Mouse (Mus musculus) right cerebral cortex, postnatal 25 days (tissue): ENCODE results near the gene Cnih3.

Experiments used
- DNase-seq: peaks from one replicate; pipeline ENCODE4 v3.0.0; 2022

Gene Cnih3

DNA sequence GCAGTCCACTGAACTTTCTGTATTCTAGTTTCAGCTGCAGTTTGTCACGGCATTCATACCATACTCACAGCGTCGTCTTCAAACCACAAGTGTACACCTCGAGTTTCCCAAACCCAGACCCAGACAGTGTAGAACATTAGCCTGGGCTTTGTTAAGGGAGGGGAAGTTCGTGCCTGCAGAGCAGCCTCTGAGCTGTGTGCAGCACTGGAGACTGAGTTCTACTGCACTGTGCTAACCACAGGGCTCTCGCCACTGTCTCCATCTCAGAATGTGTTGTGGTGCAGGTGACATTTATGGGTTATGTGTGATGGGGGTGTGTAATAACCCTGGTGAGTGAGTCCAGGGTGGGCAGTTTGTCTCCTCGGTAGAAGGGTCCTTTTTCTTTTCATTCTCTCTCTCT, 104.5 kb downstream of the Cnih3 start:
- DNase-seq, result no peak

DNA sequence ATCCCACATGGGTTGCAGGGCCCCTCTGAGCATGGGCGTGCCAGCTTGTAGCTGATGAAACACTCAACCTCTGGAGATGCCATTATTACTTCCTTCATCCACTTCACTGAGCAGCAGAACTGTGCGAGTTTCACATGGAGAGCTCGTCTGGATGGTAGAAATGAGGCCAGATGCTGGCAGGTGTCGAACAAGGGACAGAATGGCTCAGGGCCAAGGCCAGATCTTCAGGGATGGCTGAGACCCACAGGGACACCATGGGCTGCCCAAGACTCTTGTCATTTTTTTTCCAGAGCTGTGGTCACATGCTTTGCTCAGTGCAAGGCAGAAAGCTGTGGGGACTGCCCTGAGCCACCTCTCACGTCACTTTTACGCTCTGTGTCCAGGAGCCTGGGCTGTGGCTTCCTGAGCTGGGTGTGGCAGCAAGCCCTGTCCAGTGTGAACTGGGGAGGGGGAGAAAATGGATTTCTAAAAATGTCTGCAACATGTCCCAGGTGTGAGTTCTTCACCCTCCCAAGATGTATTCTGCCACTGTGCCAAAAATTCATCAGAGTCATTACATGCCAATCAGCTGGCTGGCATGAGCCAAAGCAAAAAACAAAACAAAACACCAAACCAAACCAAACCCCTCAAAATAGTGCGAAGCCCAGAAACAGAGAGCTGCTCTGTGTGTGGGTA, 107.1 kb downstream of the Cnih3 start:
- DNase-seq, result no peak

DNA sequence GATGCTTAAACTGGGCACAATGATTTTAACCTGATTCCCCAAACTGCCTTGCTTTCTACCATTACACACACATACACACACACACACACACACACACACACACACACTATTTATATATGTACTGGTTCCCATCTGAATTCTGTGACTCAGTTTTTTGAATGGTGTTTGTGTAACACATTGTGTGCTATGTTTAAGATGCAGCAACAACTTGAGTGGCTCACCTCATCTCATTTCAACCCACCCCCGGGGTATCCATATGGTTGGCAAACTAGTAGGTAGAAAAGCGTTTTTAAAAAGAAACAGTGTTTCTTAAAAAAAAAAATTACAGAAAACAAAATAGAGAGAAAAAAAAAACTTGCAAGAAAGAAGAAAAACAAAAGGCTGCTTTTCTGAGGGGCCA, 107.9 kb downstream of the Cnih3 start:
- DNase-seq, result no peak

DNA sequence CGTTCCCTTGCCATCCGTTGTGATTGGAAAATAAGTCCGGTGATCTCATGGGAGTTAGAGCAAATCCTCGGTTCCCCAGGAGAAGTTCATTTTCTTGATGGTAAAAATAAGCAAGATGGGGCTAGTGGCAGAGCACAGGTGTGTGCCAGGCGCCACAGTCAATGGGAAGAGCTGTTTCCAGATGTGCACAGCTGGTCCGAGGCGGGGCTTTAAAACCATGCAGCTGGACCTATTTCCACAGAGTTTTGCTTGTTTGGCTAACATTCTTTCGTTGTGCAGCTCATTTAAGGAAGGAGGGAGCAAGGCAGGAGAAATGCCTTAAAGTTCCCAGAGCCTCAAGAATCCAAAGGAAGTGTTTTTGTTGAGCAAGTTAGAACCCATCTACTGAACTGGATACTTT, 109.1 kb downstream of the Cnih3 start:
- DNase-seq, result no peak

DNA sequence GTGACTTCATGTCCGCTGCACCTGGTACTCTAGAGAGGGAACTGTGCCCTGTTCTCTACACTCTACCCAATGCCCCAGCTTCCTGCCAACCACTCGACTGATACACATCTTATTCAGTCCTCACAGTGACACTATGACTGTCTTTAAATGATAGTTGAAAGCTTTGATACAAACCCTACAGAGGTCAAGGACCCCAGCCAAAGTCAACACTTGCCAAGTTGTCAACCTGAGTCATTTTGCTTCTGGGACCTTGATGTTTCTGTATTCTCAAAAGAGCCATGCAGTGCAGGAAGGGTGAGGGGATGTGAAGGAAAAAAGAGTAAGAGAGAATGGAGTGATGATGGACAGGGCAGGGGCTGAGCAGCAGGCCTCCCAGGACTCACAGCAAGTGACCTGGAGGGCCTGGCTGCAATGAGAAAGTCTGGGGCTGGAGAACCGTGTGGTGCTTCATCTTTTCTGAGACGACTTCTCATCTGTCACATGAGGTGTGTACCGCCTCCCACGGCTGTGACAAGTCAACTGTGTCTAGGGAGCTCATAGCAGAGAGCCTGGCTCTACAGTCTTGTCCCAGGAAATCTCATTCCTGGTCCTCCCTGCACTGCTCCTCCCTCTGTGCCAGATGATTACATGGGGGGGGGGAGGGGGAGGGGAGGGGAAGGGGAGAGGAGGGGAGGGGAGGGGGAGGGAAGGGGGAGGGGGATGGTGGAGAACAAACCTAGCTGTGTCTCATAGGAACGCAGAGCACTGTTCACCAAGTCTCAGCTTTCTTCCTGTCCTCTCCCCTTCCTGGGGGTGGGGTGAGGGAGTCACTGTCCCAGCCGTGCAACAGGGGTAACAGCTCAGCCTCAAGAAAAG, 109.8 kb downstream of the Cnih3 start:
- no peak for DNase-seq

DNA sequence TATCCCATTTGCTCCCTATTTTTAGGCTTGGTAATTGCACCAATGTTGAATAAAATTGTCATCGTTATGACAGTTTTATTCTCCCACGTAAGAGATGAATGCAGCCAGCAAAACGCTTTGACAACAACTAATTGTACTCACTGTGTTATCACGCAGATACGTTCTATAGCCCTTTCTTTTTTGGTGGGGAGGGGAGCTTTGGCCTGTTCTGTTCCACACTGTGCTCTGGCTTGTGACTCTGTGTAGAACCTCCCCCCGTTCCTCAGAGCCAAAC, 110.4 kb downstream of the Cnih3 start:
- DNase-seq, result no peak

DNA sequence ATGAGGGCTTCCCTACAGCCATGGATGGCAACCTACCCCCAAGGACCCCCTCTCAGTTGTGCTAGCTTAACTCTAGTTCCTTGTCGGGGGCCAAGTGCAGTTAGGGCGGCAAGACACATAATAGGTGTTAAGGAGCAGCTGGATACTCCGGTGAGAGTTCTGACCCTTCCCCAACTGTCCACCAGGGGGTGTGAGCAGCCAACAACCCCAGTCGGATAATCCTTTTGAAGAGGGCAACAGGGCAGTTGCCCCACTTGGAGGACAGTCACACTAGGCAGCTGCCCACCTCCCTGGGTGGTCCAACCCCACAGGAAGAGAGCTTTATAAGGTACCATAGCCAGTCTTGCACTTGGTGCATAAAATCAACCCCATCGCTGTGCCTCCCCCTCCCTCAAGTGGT, 112.6 kb downstream of the Cnih3 start:
- no peak for DNase-seq

DNA sequence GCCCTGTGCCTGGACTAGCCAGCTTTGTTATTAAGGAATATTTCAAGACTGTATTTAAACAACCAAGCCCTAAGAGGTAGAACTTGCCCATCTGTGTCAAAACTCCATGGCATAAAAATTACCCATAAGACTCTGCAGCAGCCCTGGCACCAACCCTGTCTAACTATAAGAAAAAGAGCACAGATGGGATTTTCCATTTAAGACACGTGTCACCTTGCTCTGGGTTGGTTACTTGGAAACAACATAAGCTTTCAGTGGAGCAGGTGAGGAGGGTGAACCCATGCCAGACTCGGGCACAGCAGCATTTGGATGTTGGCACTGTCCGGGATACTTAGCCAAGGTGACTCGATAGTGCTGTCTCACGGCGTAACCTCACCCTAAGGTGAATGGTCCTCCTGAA, 113.6 kb downstream of the Cnih3 start:
- DNase-seq, result no peak

DNA sequence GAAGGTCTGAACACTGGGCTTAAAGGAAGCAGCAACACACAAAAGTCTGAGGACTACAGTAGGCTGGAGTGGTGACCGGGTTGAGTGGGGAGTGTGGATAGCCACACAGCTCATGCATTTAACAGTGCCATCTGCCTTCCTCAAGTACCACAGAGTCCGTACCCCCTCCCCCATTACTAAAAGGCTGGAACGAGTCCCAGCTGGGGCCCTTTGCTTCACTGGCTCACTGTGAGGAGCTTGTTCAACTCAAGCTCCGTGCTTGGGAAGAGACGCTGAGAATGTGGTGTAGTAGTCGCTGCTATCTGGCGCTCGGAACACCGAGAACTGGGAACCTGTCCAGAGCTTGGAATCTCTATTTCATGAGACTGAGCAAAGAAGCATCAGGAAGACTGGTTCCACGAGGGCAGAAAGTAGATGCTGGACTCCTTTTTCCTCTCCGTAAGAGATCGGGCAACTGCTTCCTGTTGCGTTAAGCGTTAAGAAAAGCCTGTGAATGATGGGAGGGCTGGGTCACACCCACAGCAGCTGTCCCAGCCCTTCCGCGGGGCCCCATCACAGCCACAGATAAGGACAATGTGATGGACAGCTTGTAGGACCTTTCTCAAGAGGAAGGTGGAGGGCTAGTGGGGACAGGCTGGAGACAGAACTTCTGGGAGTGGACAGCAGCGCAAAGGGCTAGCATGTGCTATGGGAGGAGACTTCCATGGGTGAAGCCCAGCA, 114.3 kb downstream of the Cnih3 start:
- DNase-seq, result peak; percentile 65

DNA sequence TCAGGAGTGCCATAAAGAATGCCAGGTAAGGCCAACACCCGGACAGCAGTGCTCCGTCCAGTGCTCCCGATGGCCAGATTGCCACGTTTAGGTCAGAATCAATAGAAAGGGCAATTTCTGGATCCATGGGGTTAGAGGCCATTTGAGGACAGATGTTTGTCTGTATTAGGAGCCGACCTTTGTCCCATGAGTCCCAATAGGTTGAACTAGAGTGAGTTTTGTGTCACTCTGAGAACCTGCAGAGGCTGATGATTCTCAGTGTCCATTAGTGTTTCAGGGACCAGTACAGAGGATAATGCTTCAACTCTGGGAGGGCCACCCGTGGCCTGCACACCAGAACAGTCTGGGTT, 114.9 kb downstream of the Cnih3 start:
- no peak for DNase-seq

DNA sequence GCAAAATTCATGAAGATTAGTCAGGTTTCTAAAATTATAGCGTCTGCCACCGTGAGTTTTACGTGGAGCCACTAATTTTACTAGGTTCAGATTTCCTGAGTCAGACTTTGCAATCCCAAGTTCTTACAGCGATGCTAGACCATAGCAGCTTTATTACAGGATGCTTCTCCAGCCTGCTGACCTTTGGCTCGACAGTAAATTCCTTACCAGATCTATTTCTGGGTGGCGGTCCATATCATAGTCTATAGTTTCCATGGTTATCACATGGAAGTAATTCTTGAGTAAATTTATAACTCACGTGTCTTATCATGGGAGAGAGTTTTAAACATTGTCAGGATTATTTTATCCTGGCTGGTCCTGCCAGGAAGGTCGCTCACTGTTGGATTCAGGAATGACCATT, 117.0 kb downstream of the Cnih3 start:
- no peak for DNase-seq

DNA sequence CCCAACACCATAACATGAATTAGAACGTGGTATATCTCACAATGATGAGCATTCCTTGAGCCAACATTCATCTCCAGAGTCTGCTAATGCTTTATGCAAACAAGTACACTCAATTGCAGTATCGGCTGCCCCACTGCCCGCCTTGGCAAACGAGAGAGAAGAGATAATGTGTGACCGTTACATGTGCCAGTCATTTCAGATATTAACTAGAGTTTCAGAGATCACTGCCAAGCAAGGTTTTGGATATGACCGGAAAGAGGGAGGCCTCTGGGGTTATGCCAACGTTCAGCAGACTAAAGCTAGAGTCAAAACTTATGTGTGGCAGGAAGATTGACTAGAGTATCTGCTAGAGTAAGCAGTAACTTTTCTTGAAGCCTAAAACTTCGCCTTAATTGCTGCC, 123.7 kb downstream of the Cnih3 start:
- no peak for DNase-seq

DNA sequence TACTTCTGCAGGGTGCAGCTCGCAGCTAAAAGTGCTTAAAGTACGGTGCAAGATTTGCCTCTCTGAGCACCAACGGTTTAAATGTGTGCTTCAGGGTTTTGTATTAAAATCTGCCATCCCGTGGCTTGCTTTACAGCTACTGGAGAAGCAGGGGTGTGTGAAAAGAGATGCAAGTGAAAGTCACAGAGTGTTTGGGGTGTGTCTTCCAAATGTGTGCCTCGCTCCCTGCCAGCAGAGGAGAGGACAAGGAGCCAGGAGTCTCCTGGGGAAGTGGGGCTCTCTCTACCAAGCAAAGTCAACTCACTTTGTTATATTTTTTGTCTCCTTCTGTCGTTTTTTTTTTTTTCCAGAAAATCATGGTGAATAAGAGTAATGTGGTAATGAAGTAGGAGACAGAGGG, 124.1 kb downstream of the Cnih3 start:
- no peak for DNase-seq

DNA sequence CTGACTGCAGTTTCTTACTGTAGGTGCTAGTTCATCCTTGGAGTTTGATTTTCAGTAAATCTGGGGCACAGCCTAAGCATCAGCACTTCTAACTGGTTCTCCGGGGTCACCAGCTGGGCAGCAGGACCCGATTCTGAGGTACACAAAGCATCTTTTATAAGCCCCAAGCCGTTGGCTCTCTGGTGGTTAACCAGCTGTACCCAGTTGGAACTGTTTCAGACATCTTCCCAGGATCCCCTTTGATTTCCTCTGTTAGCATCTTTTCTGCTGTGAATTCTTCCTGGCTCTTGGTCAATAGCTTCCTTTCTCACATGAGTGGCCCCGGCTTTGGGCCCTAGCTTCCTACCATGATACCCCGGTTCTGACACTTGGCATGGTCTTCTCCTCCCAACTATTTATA, 132.3 kb downstream of the Cnih3 start:
- no peak for DNase-seq

DNA sequence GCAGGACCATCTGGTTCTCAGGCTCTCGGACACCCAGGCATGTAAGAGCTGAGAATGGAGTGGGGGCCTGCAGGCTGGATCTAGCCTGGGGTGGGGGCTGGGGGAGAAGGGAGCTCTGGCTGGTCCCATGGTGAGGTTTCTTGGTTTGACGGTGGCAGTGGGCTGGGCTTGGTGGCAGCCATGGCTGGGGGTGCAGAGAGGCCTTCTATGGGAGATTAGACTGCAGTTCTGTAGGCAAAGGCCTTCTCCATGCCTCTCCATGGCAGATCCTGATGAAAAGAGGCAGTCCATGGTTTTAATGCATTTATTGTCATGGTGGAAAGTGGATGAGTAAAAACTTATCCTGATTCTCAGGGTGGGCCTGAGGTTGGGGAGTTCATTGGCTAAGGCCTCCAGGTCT, 151.0 kb downstream of the Cnih3 start:
- DNase-seq, result no peak

DNA sequence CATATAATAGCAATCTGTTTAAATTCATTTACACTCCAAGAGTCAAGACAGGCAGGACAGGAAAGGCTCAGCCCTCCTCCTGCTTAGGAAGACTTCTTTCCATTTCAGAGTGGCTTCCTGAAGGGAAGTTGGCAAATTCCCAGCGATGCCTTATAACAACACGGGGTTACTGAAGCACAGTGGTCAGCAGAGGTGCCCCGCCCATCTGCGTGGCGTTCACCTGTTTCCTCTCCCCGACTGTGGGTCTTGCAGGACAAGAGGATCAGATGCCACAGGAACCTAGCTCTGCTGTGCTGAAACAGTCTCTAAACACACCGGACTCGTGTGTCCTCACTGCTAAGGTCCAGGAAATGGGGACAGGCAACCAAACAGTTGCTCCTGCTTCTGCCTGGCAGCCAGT, 152.9 kb downstream of the Cnih3 start:
- DNase-seq, result no peak
